Mouse (Mus musculus) hindbrain, embryonic 15.5 days (tissue): ENCODE measurements around the gene Rnf31. TPM values are rescaled to one million over a fixed set of nuclear protein-coding genes. Genes with fewer than 3 reads are reported as not detected.
A peak's percentile ranks its signal among the peaks of the same experiment; 100 is the strongest.

Source experiments
- ATAC-seq: fragments of 200-750 bp; cut with Nextera tagmentation; 2 replicates; pipeline ENCODE4 v1.8.0; 2017; ENCODE audit warnings: low read depth, moderate number of reproducible peaks, moderate TSS enrichment; ENCODE audit not compliant: low FRiP score
- H3K27ac ChIP-seq: fragments of 300-500 bp; sonication (generic); replicated peaks from 2 replicates; pipeline ENCODE4 v1.5.1; 2015; ENCODE audit warnings: mild to moderate bottlenecking, inconsistent platforms
- H3K27me3 ChIP-seq: fragments of 300-500 bp; sonication (generic); 2 replicates; pipeline ENCODE4 v1.6.1; 2015; ENCODE audit warnings: control low read depth, inconsistent platforms
- H3K36me3 ChIP-seq: fragments of 300-500 bp; sonication (generic); 2 replicates; pipeline ENCODE4 v1.6.1; 2015; ENCODE audit warnings: control low read depth, inconsistent platforms
- H3K4me1 ChIP-seq: fragments of 300-500 bp; sonication (generic); replicated peaks from 2 replicates; pipeline ENCODE4 v1.6.1; 2015; ENCODE audit warnings: control low read depth, inconsistent platforms
- H3K4me2 ChIP-seq: fragments of 300-500 bp; sonication (generic); 2 replicates; pipeline ENCODE4 v1.6.1; 2015; ENCODE audit warnings: moderate library complexity, mild to moderate bottlenecking, inconsistent platforms
- H3K4me3 ChIP-seq: fragments of 300-500 bp; sonication (generic); 2 replicates; pipeline ENCODE4 v1.5.1; 2015; ENCODE audit warnings: mild to moderate bottlenecking, inconsistent platforms
- H3K9ac ChIP-seq: fragments of 300-500 bp; sonication (generic); 2 replicates; pipeline ENCODE4 v1.6.1; 2015; ENCODE audit warnings: inconsistent platforms
- H3K9me3 ChIP-seq: fragments of 300-500 bp; sonication (generic); 2 replicates; pipeline ENCODE4 v1.6.1; 2016; ENCODE audit warnings: control low read depth, inconsistent platforms
- WGBS: fragments of 180-500 bp; shearing (Covaris S2); methylation state at CpG from one replicate; pipeline ENCODE4 v1.1.7; 2015; 5-methylcytosine and 5-hydroxymethylcytosine counted together
- polyA plus RNA-seq: library from polyadenylated mRNA; unstranded; fragments of >200 nt; fragmentation: Nextera tagmentation; extraction: Ambion mirVana; gene quantifications from 2 replicates; pipeline ENCODE4 v1.2.1, GENCODE M21; 2015

Gene Rnf31
- polyA plus RNA-seq, 1 experiment from 2014 or later = 25.7 TPM

DNA sequence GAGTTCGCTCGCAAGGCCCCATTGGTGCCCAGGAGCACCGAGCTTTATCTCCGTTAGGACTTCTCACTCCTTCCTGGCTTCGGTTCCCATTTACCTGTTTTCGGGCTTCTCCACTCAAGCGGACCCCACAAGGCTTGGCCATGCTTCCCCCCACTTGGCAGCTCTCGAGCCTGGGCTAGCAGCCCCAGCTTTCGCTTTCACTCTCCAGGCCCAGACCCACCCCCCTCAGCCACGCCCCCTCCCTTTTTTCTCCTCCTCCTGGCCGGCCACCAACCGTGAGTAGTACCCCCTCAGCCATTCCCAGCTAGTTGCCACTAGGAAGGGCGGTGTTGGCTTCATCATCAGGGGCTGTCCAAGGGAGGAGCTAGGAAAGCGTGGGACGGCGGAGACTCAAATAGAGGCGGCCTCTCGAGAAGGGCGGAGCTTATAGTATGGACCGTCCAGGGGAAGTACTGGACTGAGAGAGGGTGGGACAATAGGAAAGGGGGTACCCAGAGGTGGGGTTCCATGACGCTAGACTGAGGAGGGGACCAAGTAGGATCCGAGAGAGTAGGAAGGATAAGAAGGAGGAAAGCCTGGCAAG is 669 bp upstream of the Rnf31 start, which contains the start of gene Psme2:
Psme2 (minus strand) TSS at position 366 of the 583 bp plus-strand sequence.
- H3K9ac ChIP-seq = peak within 1 kb of the TSS; percentile 78
- H3K27ac ChIP-seq = peak within 1 kb of the TSS; percentile 96
- H3K4me1 ChIP-seq = peaks cover 37% of the 10 kb centered on the region
- no peaks in the 10 kb centered on the region for H3K9me3 ChIP-seq
- WGBS = under 1% methylated on average over 21 of the region's 22 CpGs
- H3K27me3 ChIP-seq = no peaks in the 10 kb centered on the region
- peak within 1 kb of the TSS; percentile 87 for H3K4me2 ChIP-seq
- H3K4me3 ChIP-seq = peak within 1 kb of the TSS; percentile 80
- peak; percentile 95 for ATAC-seq
- H3K36me3 ChIP-seq = peaks cover 26% of the 10 kb centered on the region

GRCm38 (mm10) chr14:55592226-55592625 is 718 bp downstream of the Rnf31 start:
- peak overlapping the region; percentile 87 for H3K4me2 ChIP-seq
- peak overlapping the region; percentile 80 for H3K4me3 ChIP-seq
- WGBS = 8% methylated on average over 16 of the region's 16 CpGs
- no peak for ATAC-seq
- H3K9me3 ChIP-seq = no peaks in the 10 kb centered on the region
- H3K27me3 ChIP-seq = no peaks in the 10 kb centered on the region
- H3K27ac ChIP-seq = peak overlapping the region; percentile 96
- peak overlapping the region; percentile 78 for H3K9ac ChIP-seq
- H3K4me1 ChIP-seq = peaks cover 37% of the 10 kb centered on the region
- H3K36me3 ChIP-seq = peaks cover 37% of the 10 kb centered on the region

- no peak for ATAC-seq
- Histone ChIP-seq H3K27ac (no peak overlapping the region), H3K36me3 (peaks cover 60% of the 10 kb centered on the region), H3K27me3 (no peaks in the 10 kb centered on the region), H3K9ac (no peak overlapping the region), H3K4me1 (peaks cover 23% of the 10 kb centered on the region), H3K9me3 (no peaks in the 10 kb centered on the region), H3K4me2 (no peak overlapping the region), H3K4me3 (no peak overlapping the region)
- 75% methylated on average over 13 of the region's 13 CpGs for WGBS
Observed at GRCm38 (mm10) chr14:55596036-55596690, 4.7 kb downstream of the Rnf31 start.

GRCm38 (mm10) chr14:55598521-55599390 is 7.2 kb downstream of the Rnf31 start:
- peaks cover 83% of the 10 kb centered on the region for H3K36me3 ChIP-seq
- H3K27me3 ChIP-seq = no peaks in the 10 kb centered on the region
- WGBS = 93% methylated on average over 21 of the region's 21 CpGs
- H3K4me2 ChIP-seq = no peak overlapping the region
- no peak for ATAC-seq
- H3K4me3 ChIP-seq = no peak overlapping the region
- peaks cover 9% of the 10 kb centered on the region for H3K4me1 ChIP-seq
- no peak overlapping the region for H3K27ac ChIP-seq
- no peak overlapping the region for H3K9ac ChIP-seq
- no peaks in the 10 kb centered on the region for H3K9me3 ChIP-seq

GRCm38 (mm10) chr14:55603271-55603632 is 11.7 kb downstream of the Rnf31 start, which contains the start of gene Irf9:
Gene Irf9 (plus strand): TSS chr14:55603571.
- H3K4me3 ChIP-seq = peak within 1 kb of the TSS; percentile 29
- H3K9me3 ChIP-seq = no peaks in the 10 kb centered on the region
- H3K9ac ChIP-seq = peak within 1 kb of the TSS; percentile 7; the same call in 1 of the 2 replicates

GRCm38 (mm10) chr14:55603633-55604576 is 12.4 kb downstream of the Rnf31 start:
- Histone ChIP-seq H3K27me3 (no peaks in the 10 kb centered on the region), H3K36me3 (peaks cover 74% of the 10 kb centered on the region), H3K4me1 (peaks cover 11% of the 10 kb centered on the region; the same call in 1 of the 2 replicates), H3K4me2 (peak overlapping the region; percentile 46), H3K9ac (peak overlapping the region; percentile 7; the same call in 1 of the 2 replicates), H3K27ac (peak overlapping the region; percentile 46), H3K9me3 (no peaks in the 10 kb centered on the region), H3K4me3 (peak overlapping the region; percentile 29)
- ATAC-seq = peak; percentile 89
- WGBS = 22% methylated on average over 19 of the region's 19 CpGs

More at GRCm38 (mm10) chr14:55603271-55603632, 11.7 kb downstream of the Rnf31 start, which contains the start of gene Irf9:
- ATAC-seq = no peak
- peaks cover 74% of the 10 kb centered on the region for H3K36me3 ChIP-seq
- 91% methylated on average over 7 of the region's 7 CpGs for WGBS
- H3K4me1 ChIP-seq = peaks cover 11% of the 10 kb centered on the region; the same call in 1 of the 2 replicates
- H3K27ac ChIP-seq = peak within 1 kb of the TSS; percentile 46
- H3K27me3 ChIP-seq = no peaks in the 10 kb centered on the region
- H3K4me2 ChIP-seq = peak within 1 kb of the TSS; percentile 46

DNA sequence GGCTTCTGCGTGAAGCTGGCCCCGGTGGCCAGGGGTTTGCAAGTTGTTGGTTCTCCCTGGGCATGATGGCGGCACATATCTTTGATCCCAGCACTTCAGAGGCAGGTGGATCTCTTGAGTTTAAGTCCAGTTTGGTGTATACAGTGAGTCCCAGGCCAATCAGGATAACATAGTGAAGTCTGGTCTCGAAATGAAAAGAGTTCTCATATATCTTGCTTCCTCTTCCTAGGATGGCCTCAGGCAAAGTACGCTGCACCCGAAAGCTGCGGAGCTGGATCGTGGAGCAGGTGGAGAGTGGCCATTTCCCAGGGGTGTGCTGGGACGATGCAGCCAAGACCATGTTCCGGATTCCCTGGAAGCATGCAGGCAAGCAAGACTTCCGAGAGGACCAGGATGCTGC is 13.3 kb downstream of the Rnf31 start:
- peaks cover 11% of the 10 kb centered on the region; the same call in 1 of the 2 replicates for H3K4me1 ChIP-seq
- H3K4me3 ChIP-seq = no peak overlapping the region
- H3K27me3 ChIP-seq = no peaks in the 10 kb centered on the region
- ATAC-seq = no peak
- 92% methylated on average over 11 of the region's 11 CpGs for WGBS
- H3K9ac ChIP-seq = no peak overlapping the region
- no peaks in the 10 kb centered on the region for H3K9me3 ChIP-seq
- H3K4me2 ChIP-seq = peak overlapping the region; percentile 46; the same call in 1 of the 2 replicates
- H3K27ac ChIP-seq = no peak overlapping the region
- H3K36me3 ChIP-seq = peaks cover 74% of the 10 kb centered on the region

DNA sequence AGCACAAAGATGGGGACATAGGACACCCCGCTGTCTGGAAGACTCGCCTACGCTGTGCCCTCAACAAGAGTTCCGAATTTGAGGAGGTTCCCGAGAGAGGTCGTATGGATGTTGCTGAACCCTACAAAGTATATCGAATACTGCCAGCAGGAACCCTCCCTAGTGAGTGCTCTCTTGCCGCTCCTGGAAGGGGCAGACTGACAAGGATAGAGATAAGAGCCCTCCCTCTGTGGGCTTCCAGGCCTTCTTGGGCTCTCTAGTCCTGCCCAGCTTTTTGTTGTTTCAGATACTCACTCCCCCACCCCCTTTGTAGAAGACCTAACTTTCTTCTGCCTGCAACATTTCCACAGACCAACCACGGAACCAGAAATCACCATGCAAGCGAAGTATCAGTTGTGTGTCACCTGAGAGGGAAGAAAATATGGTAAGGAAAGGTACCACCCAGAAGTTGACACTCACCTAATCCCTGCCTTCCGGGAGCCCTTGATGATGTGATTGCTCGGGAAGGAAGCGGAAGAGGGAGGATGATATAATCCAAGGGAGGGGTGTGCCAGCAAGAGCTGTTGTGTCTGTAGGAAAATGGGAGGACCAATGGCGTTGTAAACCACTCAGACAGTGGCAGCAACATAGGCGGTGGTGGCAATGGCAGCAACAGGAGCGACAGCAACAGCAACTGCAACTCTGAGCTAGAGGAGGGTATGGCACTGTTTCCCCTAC is 14.4 kb downstream of the Rnf31 start:
- ATAC-seq = no peak
- H3K4me1 ChIP-seq = peaks cover 11% of the 10 kb centered on the region; the same call in 1 of the 2 replicates
- no peak overlapping the region for H3K4me3 ChIP-seq
- no peak overlapping the region for H3K4me2 ChIP-seq
- no peaks in the 10 kb centered on the region for H3K9me3 ChIP-seq
- 96% methylated on average over 16 of the region's 16 CpGs for WGBS
- H3K9ac ChIP-seq = no peak overlapping the region
- peaks cover 67% of the 10 kb centered on the region for H3K36me3 ChIP-seq
- H3K27ac ChIP-seq = no peak overlapping the region
- no peaks in the 10 kb centered on the region for H3K27me3 ChIP-seq

GRCm38 (mm10) chr14:55608339-55608738 is 16.8 kb downstream of the Rnf31 start:
- Histone ChIP-seq H3K36me3 (peaks cover 42% of the 10 kb centered on the region), H3K27me3 (no peaks in the 10 kb centered on the region), H3K9ac (no peak overlapping the region), H3K4me1 (peaks cover 11% of the 10 kb centered on the region; the same call in 1 of the 2 replicates), H3K9me3 (no peaks in the 10 kb centered on the region), H3K27ac (no peak overlapping the region), H3K4me3 (no peak overlapping the region), H3K4me2 (no peak overlapping the region)
- ATAC-seq = no peak
- WGBS = 96% methylated on average over 6 of the region's 6 CpGs

DNA sequence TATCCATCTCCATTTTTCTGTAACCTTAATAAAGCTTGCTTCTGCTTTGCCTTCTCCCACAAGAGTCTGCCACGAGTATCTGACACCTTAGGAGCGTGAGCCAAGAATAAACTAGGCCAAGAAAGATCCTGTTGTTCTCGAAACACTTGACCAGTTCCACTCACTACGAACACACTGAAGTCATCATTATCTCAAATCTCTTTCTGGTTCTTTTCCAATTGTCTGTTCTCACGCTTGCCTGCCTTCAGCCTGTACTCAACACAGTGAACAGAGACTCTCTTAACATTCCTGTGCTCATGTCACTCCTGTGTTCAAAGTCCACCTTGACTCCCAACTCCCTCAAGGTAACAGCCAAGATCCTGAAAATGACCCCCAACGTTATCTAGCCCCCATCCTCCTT is 21.8 kb downstream of the Rnf31 start:
- Histone ChIP-seq H3K27me3 (no peaks in the 10 kb centered on the region), H3K4me1 (no peaks in the 10 kb centered on the region), H3K27ac (no peak overlapping the region), H3K9me3 (no peaks in the 10 kb centered on the region), H3K4me2 (no peak overlapping the region), H3K36me3 (peaks cover 14% of the 10 kb centered on the region), H3K9ac (no peak overlapping the region), H3K4me3 (no peak overlapping the region)
- ATAC-seq = no peak
- 70% methylated on average over 6 of the region's 6 CpGs for WGBS
